Mouse (Mus musculus) left cerebral cortex, postnatal 36 days (tissue): Measurements from ENCODE around the gene Zfp324. TPM values are rescaled to one million over a fixed set of nuclear protein-coding genes. Genes with fewer than 3 reads are reported as not detected.

Source experiments
- DNase-seq, 2 experiments: peaks; one replicate each; pipeline ENCODE4 v3.0.0; 2021 to 2022; ENCODE audit warnings: low spot score in 2 of 2, mixed read lengths in 1 of 2
- intact Hi-C: fragments of 180-260 bp; cut with DNase I; formaldehyde crosslinking; loops from one replicate; pipeline ENCODE4 v1.15.1; 2025
- total RNA-seq, 2 experiments: library from RNA; stranded (reverse); gene quantifications; 2 replicates each; pipeline ENCODE4 v1.2.3; 2021

Zfp324 gene
- total RNA-seq, 2 experiments from 2014 or later = 9.4 to 11.7 TPM

DNA sequence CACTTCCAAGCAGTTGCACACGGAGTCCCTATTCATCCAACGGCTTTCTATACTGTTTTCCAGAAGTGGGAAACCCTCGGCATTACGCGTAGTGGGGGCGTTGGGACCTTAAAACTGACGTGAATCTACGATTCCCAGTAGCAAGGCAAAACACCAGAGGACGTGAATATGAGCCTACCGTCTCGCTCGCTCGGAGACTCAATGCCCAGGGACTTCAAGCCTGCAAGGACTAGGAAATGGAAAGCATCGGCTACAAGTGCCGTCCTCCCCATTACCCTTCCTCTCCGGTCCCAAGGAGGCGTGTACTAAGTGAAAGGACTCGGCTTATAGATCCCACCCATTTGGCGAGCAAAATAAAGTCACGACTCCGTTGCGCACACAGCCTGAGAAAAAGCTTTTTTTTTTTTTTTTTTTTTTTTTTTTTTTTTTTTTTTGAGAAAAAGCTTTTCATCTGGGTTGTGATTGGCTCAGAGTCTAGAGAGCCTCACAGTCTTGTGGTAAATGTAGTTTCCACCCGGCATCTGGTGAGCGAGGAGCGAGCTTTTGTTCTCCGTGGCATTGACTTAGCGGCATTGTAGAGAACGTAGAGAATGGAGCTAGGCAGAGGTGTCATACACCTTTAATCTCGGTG, 4.0 kb upstream of the Zfp324 start:
- intact Hi-C loops = loop anchor here (5.0 kb wide), 1 partner anchor 39 kb away; the partner anchor contains the start of gene Rps5
- DNase-seq = peak; percentile 41 to 49

DNA sequence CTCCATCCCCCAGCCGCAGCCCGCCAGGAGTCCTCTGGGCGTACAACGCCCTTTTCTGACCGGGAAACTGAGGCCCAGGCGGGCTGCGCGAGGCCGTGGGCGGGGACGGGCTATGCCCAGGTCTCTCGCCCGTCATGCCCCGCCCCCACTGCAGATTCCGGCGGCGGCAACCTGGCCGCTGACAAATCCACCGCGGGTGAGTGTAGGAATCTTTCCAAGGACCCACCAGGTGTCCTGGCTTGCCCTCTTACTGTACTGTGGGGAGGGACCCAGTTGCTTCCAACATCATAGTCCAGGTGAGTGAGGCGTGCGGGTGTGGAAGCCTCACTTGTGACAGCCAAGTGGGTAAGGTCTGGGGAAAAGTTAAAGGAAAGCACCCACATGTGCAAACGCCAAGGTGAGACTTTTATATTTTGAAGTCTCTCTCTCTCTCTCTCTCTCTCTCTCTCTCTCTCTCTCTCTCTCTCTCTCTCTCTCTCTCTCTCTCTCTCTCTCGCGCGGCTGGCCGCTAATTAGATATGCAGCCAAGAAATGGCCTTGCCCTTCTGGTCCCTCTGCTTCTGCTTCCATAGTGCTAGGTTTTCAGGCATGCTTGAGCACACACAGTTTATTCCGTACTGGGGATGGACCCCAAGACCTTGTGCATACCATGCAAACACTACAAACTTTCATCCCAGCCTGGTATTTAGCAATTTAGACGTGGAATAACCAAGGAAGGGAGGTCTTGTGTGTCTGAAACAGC, 637 bp downstream of the Zfp324 start:
- DNase-seq = peak; percentile 61 to 68
- intact Hi-C loops = no loop called here

DNA sequence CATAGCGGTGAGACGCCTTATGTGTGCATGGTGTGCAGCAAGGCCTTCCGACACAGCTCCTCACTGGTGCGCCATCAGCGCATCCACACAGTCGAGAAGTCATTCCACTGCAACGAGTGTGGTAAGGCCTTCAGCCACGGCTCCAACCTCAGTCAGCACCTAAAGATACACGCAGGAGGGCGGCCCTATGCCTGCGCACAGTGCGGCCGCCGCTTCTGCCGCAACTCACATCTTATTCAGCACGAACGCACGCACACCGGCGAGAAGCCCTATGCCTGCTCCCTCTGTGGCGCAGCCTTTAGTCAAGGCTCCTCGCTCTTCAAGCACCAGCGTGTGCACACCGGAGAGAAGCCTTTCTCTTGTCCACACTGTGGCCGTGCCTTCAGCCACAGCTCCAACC, 5.3 kb downstream of the Zfp324 start:
- intact Hi-C loops = no loop called here
- no peak for DNase-seq

DNA sequence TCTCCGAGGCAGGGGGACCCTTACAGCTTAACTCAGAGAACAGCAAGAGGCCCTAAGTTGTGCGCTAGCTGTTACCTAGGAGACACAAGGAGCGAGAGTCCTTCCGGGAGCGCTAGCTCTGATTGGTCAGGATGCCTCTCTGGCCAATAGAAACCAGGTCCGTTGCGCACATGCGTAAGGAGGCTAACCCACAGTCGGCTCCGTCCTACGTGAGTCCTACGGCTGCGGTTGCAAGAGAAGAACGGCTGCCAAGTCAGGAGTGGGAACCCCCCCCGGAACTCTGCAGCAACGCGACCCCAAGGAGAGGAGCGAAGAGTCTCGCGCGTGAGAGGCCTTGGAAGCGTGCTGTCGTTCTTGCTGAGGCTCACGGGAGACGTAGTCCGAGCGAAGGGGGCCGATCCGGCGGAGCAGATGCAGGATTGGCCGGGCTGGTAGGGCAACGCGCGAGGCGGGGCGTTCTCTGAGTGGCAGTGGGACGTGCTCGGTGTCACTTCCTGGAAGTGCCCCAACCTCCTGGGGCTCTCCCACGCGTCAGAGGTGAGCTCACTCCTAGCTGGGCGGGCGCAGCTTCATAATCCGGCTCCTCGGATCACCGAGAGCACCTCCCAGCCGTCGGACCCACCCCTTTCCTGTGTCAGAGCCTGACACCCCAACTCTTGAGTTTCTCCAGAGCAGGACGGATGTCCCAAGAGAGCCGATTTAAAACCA, 12.2 kb downstream of the Zfp324 start, which contains the start of gene Zfp446:
TSS of gene Zfp446 (plus strand) at position 167 of the 708 bp plus-strand sequence.
- peak; percentile 99 for DNase-seq
- intact Hi-C loops = loop anchor here (5.0 kb wide), 1 partner anchor 54 kb away; the partner anchor contains the start of gene Chmp2a

DNA sequence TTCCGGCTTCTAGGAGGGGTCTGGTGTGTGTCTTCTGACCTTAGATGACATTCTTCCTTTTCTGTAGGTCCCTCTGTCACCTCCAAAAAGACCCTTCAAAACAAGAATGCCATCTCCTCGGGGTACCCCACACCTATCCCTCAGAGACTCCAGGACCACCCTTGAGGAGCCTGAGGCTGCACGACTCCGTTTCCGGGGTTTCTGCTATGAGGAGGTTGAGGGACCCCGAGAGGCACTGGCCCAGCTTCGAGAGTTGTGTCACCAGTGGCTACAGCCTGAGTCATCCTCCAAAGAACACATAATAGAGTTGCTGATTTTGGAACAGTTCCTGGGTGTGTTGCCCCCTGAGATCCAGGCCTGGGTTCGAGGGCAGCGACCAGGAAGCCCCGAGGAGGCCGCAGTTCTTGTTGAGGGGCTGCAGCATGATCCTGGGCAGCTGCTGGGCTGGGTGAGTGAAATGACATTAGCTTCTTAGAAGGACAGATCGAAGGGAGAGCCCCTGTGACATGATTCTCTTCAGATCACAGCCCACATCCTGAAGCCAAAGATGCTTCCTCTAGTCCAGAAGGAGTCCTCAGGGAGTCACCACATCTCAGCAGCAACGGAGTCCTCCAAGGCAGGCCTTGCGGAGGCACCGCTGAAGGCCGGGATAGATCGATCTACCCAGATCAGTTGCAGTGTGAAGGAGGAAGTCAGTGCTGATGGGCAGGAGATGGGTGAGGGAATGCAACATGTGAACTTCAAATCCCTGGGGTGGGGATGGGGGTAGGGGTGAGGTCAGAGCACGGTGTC, 13.5 kb downstream of the Zfp324 start:
- DNase-seq = no peak
- intact Hi-C loops = loop anchor here (5.0 kb wide), 1 partner anchor 53 kb away; the partner anchor contains the start of gene Chmp2a

- intact Hi-C loops = loop anchor here (5.0 kb wide), 1 partner anchor 53 kb away; the partner anchor contains the start of gene Chmp2a
- DNase-seq = no peak
These were observed 14.1 kb downstream of the Zfp324 start for GRCm38 (mm10) chr7:12979776-12980175.

DNA sequence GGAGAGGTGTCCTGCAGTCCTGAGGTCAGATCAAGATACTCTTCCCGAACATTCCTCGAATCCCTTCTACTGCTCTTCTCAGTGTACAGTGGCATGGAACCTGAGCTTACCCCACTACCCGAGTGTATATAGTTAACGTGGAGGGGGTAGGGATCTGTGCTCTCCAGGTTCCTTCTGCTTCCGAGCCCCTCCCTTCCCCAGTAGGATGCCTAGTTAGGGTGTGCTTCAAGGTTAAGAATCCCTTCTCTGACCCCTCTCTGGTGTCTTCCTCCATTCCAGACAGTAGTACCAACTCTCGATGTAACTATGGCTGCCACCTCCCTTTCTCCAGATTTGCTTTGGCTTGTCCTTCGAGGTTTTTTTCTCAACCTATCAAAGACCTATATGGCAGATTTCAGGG, 14.7 kb downstream of the Zfp324 start:
- intact Hi-C loops = no loop called here
- DNase-seq = no peak

DNA sequence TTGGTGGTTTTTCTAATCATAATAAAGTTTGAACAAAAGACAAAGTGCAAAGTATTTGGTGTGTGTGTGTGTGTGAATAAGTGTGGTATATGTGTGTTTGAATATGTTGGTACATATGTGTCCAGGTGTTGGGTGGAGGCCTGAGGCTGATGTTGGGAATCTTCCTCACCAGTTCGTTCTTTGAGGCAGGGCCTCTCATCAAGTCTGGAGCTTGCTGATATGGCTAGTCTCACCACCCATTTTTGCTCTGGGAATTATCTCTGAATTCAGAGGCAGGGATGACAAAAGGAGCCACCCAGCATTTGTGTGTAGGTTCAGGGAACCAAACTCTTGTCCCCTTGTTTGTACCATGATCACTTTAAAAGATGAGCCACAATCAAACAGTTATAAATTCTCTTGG, 20.1 kb downstream of the Zfp324 start:
- no peak for DNase-seq
- intact Hi-C loops = no loop called here

- DNase-seq = no peak
- intact Hi-C loops = no loop called here
These were observed 21.3 kb downstream of the Zfp324 start for GRCm38 (mm10) chr7:12986906-12987305.

GRCm38 (mm10) chr7:12987409-12988189, 22.0 kb downstream of the Zfp324 start:
- intact Hi-C loops = no loop called here
- DNase-seq = no peak

GRCm38 (mm10) chr7:12992222-12992621, 26.6 kb downstream of the Zfp324 start:
- DNase-seq = no peak
- intact Hi-C loops = no loop called here

- no peak for DNase-seq
- intact Hi-C loops = no loop called here
These were observed 27.5 kb downstream of the Zfp324 start for GRCm38 (mm10) chr7:12993148-12993547.

- DNase-seq = no peak
- intact Hi-C loops = no loop called here
These were observed 30.2 kb downstream of the Zfp324 start for GRCm38 (mm10) chr7:12995862-12996261.

DNA sequence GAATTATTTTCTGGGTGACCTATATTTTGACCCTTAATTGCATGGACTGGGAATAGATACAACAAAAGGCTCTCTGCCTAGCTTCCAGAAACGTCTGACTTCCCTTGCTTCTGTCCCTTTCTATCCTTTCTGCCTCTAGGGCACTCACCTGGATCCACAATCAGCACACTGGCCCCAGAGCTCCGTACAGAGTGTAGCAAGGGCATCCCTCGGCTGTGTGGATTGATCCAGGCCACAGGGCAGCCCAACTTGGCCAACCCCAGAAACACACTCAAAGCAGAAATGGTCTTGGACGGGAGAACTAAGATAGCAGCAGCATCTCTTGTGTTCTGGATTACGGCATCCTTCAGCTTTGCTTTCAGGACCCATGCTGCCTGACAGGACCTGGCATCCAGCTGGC, 31.6 kb downstream of the Zfp324 start:
- DNase-seq = no peak
- intact Hi-C loops = no loop called here

DNA sequence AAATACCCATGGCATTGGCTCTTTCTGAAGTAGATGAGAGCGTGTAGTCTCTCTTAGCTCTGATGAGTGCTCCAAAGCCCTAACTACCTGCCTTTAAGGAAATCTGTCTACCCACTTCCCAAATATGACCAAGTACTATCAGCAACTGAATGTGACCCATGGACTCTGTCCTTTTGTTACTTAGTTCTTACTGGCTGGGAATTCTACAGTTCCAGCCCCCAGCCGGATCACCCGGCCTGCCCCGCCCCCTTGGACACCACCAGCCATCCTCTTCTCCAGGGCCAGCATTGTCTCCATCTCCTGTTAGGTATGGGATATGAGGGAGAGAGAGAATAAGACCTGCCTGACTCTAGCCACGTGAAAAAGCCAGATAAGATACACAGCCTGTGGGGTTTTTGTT, 32.4 kb downstream of the Zfp324 start, which contains the start of gene Slc27a5:
TSS of gene Slc27a5 (minus strand) at position 140 of the 400 bp plus-strand sequence.
- no peak for DNase-seq
- intact Hi-C loops = no loop called here

GRCm38 (mm10) chr7:12998851-12999250, 33.2 kb downstream of the Zfp324 start, which contains the start of gene Trim28:
Gene Trim28, plus strand, starts transcription at chr7:12999114.
- intact Hi-C loops = no loop called here
- DNase-seq = no peak

DNA sequence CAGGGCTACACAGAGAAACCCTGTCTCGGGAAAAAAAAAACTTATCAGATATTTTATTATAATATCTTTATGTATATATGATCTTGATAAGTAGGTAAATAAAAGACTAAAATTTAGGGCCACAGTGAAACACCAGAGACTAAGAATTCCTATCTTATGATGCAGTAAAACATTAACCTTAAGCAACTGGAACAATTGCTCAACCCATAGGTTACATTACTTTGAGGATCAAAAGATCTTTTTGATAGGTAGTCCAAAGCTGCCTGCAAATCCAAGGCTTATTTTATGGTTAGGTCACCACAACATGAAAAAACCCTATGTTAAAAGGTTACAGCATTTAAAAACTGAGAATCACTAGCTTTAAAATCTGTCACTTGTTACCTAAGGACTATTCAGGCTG, 35.9 kb downstream of the Zfp324 start:
- intact Hi-C loops = no loop called here
- DNase-seq = no peak

- intact Hi-C loops = no loop called here
These were observed 37.7 kb downstream of the Zfp324 start for GRCm38 (mm10) chr7:13003380-13003779.

GRCm38 (mm10) chr7:13006011-13006410, 40.4 kb downstream of the Zfp324 start:
- intact Hi-C loops = loop anchor here (5.0 kb wide), 1 partner anchor 41 kb away; no protein-coding TSS in a partner anchor
- DNase-seq = no peak

More at GRCm38 (mm10) chr7:13003380-13003779, 37.7 kb downstream of the Zfp324 start:
- DNase-seq = no peak
